Mouse (Mus musculus) intestine, postnatal 0 days (tissue): ENCODE results near the gene Abcb8. TPM values are rescaled to one million over a fixed set of nuclear protein-coding genes. Genes with fewer than 3 reads are reported as not detected.

ENCODE experiments used
- ATAC-seq: fragments of 200-750 bp; cut with Nextera tagmentation; 2 replicates; pipeline ENCODE4 v1.8.0; 2017; ENCODE audit warnings: mild to moderate bottlenecking, moderate TSS enrichment, moderate library complexity
- H3K27ac ChIP-seq: fragments of 300-500 bp; sonication (generic); 2 replicates; pipeline ENCODE4 v1.5.1; 2014; ENCODE audit warnings: mild to moderate bottlenecking, low read depth, low read length, moderate library complexity
- H3K27me3 ChIP-seq: fragments of 300-500 bp; sonication (generic); replicated peaks from 2 replicates; pipeline ENCODE4 v1.6.1; 2014; ENCODE audit warnings: low read length, mixed read lengths; ENCODE audit not compliant: control insufficient read depth, insufficient read depth
- H3K36me3 ChIP-seq: fragments of 300-500 bp; sonication (generic); 2 replicates; pipeline ENCODE4 v1.6.1; 2014; ENCODE audit warnings: mild to moderate bottlenecking, moderate library complexity; ENCODE audit not compliant: control insufficient read depth, insufficient read depth
- H3K4me1 ChIP-seq: fragments of 300-500 bp; sonication (generic); replicated peaks from 2 replicates; pipeline ENCODE4 v1.6.1; 2014; ENCODE audit warnings: antibody characterized with exemption, low read length, mixed read lengths; ENCODE audit not compliant: control insufficient read depth, insufficient read depth
- H3K4me2 ChIP-seq: fragments of 300-500 bp; sonication (generic); replicated peaks from 2 replicates; pipeline ENCODE4 v1.6.1; 2014; ENCODE audit warnings: low read depth, mild to moderate bottlenecking, moderate library complexity
- H3K4me3 ChIP-seq: fragments of 300-500 bp; sonication (generic); 2 replicates; pipeline ENCODE4 v1.5.1; 2014; ENCODE audit warnings: low read depth, low read length
- H3K9ac ChIP-seq: fragments of 300-500 bp; sonication (generic); 2 replicates; pipeline ENCODE4 v1.6.1; 2014; ENCODE audit warnings: mild to moderate bottlenecking, low read depth, low read length
- H3K9me3 ChIP-seq: fragments of 300-500 bp; sonication (generic); 2 replicates; pipeline ENCODE4 v1.6.1; 2016; ENCODE audit warnings: mixed run types; ENCODE audit not compliant: control insufficient read depth
- CTCF ChIP-seq: sonication (generic); IDR thresholded peaks from 2 replicates; pipeline ENCODE4 v1.5.1; 2016; ENCODE audit warnings: low read depth, mild to moderate bottlenecking, control low read depth, antibody characterized with exemption, moderate library complexity
- WGBS: fragments of 180-500 bp; shearing (Covaris S2); extraction: QIAGEN DNeasy Blood & Tissue Kit; methylation state at CpG from one replicate; pipeline ENCODE4 v1.1.7; 2014; 5-methylcytosine and 5-hydroxymethylcytosine counted together
- polyA plus RNA-seq: library from polyadenylated mRNA; unstranded; fragments of >200 nt; fragmentation: Nextera tagmentation; extraction: Ambion mirVana; gene quantifications from 2 replicates; pipeline ENCODE4 v1.2.1, GENCODE M21; 2015

Abcb8 gene
- 40.4 and 40.9 TPM in 2 replicates for polyA plus RNA-seq

- WGBS, result 17% methylated on average over 7 of the region's 7 CpGs
- H3K9me3 ChIP-seq, result no peaks in the 10 kb centered on the region
- H3K4me1 ChIP-seq, result 0 out of 2 replicates have a peak, but pooled peaks cover 2% of the 10 kb centered on the region
- peak within 1 kb of the TSS; percentile 63 for H3K4me3 ChIP-seq
- ATAC-seq, result no peak
- no peaks in the 10 kb centered on the region for H3K36me3 ChIP-seq
- peak within 1 kb of the TSS; percentile 46 for H3K9ac ChIP-seq
- 0 out of 2 replicates have a peak, but pooled peaks cover under 1% of the 10 kb centered on the region for H3K27me3 ChIP-seq
- peak; percentile 92 for TF ChIP-seq CTCF
- H3K27ac ChIP-seq, result peak within 1 kb of the TSS; percentile 75
- peak within 1 kb of the TSS; percentile 64 for H3K4me2 ChIP-seq
Measured at GRCm38 (mm10) chr5:24393392-24393997, at the start of gene Abcb8. TSS of gene Abcb8 (plus strand) at chr5:24393663.

- no peak for TF ChIP-seq CTCF
- Histone ChIP-seq H3K27me3 (no peaks in the 10 kb centered on the region), H3K4me1 (no peaks in the 10 kb centered on the region), H3K4me3 (no peak overlapping the region), H3K36me3 (no peaks in the 10 kb centered on the region), H3K9ac (no peak overlapping the region), H3K9me3 (no peaks in the 10 kb centered on the region), H3K27ac (no peak overlapping the region), H3K4me2 (peak overlapping the region; percentile 35; the same call in 1 of the 2 replicates)
- WGBS, result 30% methylated on average over 2 of the region's 2 CpGs
- no peak for ATAC-seq
Measured at GRCm38 (mm10) chr5:24343977-24344436, 49.5 kb upstream of the Abcb8 start.

- Histone ChIP-seq H3K4me1 (no peaks in the 10 kb centered on the region), H3K4me2 (peak overlapping the region; percentile 35), H3K27me3 (peaks cover 5% of the 10 kb centered on the region; the same call in 1 of the 2 replicates), H3K36me3 (no peaks in the 10 kb centered on the region), H3K4me3 (no peak overlapping the region), H3K9me3 (no peaks in the 10 kb centered on the region), H3K27ac (peak overlapping the region; percentile 24; the same call in 1 of the 2 replicates), H3K9ac (no peak overlapping the region)
- no peak for TF ChIP-seq CTCF
- 15% methylated on average over 12 of the region's 12 CpGs for WGBS
- peak; percentile 17; the same call in 1 of the 2 replicates for ATAC-seq
Measured at GRCm38 (mm10) chr5:24344477-24345051, 48.9 kb upstream of the Abcb8 start.

GRCm38 (mm10) chr5:24346313-24346712 lies 47.1 kb upstream of the Abcb8 start:
- H3K4me2 ChIP-seq, result no peak overlapping the region
- ATAC-seq, result no peak
- whole genome bisulfite sequencing, result 90% methylated on average over 7 of the region's 7 CpGs
- no peaks in the 10 kb centered on the region for H3K9me3 ChIP-seq
- no peaks in the 10 kb centered on the region for H3K4me1 ChIP-seq
- H3K36me3 ChIP-seq, result no peaks in the 10 kb centered on the region
- no peak for TF ChIP-seq CTCF
- no peak overlapping the region for H3K9ac ChIP-seq
- no peak overlapping the region for H3K27ac ChIP-seq
- no peak overlapping the region for H3K4me3 ChIP-seq
- H3K27me3 ChIP-seq, result peaks cover 22% of the 10 kb centered on the region; the same call in 1 of the 2 replicates

GRCm38 (mm10) chr5:24347186-24347875 lies 46.1 kb upstream of the Abcb8 start:
- peaks cover 32% of the 10 kb centered on the region for H3K27me3 ChIP-seq
- H3K9me3 ChIP-seq, result no peaks in the 10 kb centered on the region
- no peak overlapping the region for H3K9ac ChIP-seq
- H3K4me3 ChIP-seq, result no peak overlapping the region
- no peak overlapping the region for H3K27ac ChIP-seq
- H3K4me2 ChIP-seq, result peak overlapping the region; percentile 83
- no peak for ATAC-seq
- no peaks in the 10 kb centered on the region for H3K36me3 ChIP-seq
- 47% methylated on average over 7 of the region's 7 CpGs for WGBS
- H3K4me1 ChIP-seq, result no peaks in the 10 kb centered on the region
- TF ChIP-seq CTCF, result no peak

GRCm38 (mm10) chr5:24348128-24348527 lies 45.3 kb upstream of the Abcb8 start:
- H3K27ac ChIP-seq, result no peak overlapping the region
- peak; percentile 62 for ATAC-seq
- no peaks in the 10 kb centered on the region for H3K9me3 ChIP-seq
- peak overlapping the region; percentile 45 for H3K4me3 ChIP-seq
- no peaks in the 10 kb centered on the region for H3K4me1 ChIP-seq
- no peaks in the 10 kb centered on the region for H3K36me3 ChIP-seq
- 0% methylated on average over 41 of the region's 41 CpGs for WGBS
- no peak for TF ChIP-seq CTCF
- peak overlapping the region; percentile 83 for H3K4me2 ChIP-seq
- no peak overlapping the region for H3K9ac ChIP-seq
- H3K27me3 ChIP-seq, result peaks cover 40% of the 10 kb centered on the region
